8 mouse cellular contexts compared by ENCODE assay signal in genomic region chr3:88150061-88150998, GRCm38 (mm10). TPM values are rescaled to one million over a fixed set of nuclear protein-coding genes. Genes with fewer than 3 reads are reported as not detected.
A peak's percentile ranks its signal among the peaks of the same experiment; 100 is the strongest.
DNase-seq lines count a peak whose midpoint lies in the region; ATAC-seq lines count a peak whose summit lies in the region.

No protein-coding gene starts in this region.

- ATAC-seq in kidney, embryonic 16.5 days (ENCODE audit: low FRiP score, low TSS enrichment) = peak; percentile 29; the same call in 1 of the 2 replicates
- ATAC-seq in embryonic facial prominence, embryonic 12.5 days (ENCODE audit: insufficient number of reproducible peaks, insufficient read depth, low FRiP score, low TSS enrichment) = peak; percentile 49; the same call in 1 of the 2 replicates
- peak; percentile 69 for ATAC-seq in heart, embryonic 12.5 days (ENCODE audit: insufficient number of reproducible peaks, low FRiP score)
- ATAC-seq in megakaryocyte, adult 5-6 weeks (ENCODE audit: poor library complexity, severe bottlenecking) = 0 out of 2 replicates have a peak, but pooled peaks have one; percentile 1
- no peak for ATAC-seq in stomach, embryonic 14.5 days (ENCODE audit: insufficient number of reproducible peaks, insufficient read depth, low FRiP score, low read depth)

- H3K4me1 ChIP-seq in kidney, embryonic 16.5 days (ENCODE audit: insufficient read depth, low read length) = peaks cover 62% of the 10 kb centered on the region
- H3K4me1 ChIP-seq in embryonic facial prominence, embryonic 12.5 days = peaks cover 63% of the 10 kb centered on the region
- H3K4me1 ChIP-seq in heart, embryonic 12.5 days (replicated peaks) = peaks cover 89% of the 10 kb centered on the region
- peaks cover 56% of the 10 kb centered on the region for H3K4me1 ChIP-seq in stomach, embryonic 14.5 days (ENCODE audit: control insufficient read depth, insufficient read depth, low read length)

- H3K9ac ChIP-seq in kidney, embryonic 16.5 days (replicated peaks; ENCODE audit: low read length) = peak overlapping the region; percentile 53
- peak overlapping the region; percentile 7; the same call in 1 of the 2 replicates for H3K9ac ChIP-seq in embryonic facial prominence, embryonic 12.5 days
- H3K9ac ChIP-seq in heart, embryonic 12.5 days = peak overlapping the region; percentile 76
- no peak overlapping the region for H3K9ac ChIP-seq in stomach, embryonic 14.5 days (replicated peaks; ENCODE audit: low read depth, low read length)

- peak overlapping the region; percentile 70 for H3K27ac ChIP-seq in kidney, embryonic 16.5 days (ENCODE audit: low read length)
- H3K27ac ChIP-seq in embryonic facial prominence, embryonic 12.5 days = peak overlapping the region; percentile 77
- H3K27ac ChIP-seq in heart, embryonic 12.5 days (ENCODE audit: poor library complexity, severe bottlenecking) = peak overlapping the region; percentile 100
- H3K27ac ChIP-seq in stomach, embryonic 14.5 days (ENCODE audit: low read length) = peak overlapping the region; percentile 61

- no peaks in the 10 kb centered on the region for H3K9me3 ChIP-seq in kidney, embryonic 16.5 days (ENCODE audit: low read length)
- no peaks in the 10 kb centered on the region for H3K9me3 ChIP-seq in embryonic facial prominence, embryonic 12.5 days
- H3K9me3 ChIP-seq in heart, embryonic 12.5 days (replicated peaks) = no peaks in the 10 kb centered on the region
- no peaks in the 10 kb centered on the region for H3K9me3 ChIP-seq in stomach, embryonic 14.5 days (ENCODE audit: control insufficient read depth, low read depth, low read length)

- 21% methylated on average over 13 of the region's 14 CpGs for WGBS in kidney, embryonic 16.5 days
- 13% methylated on average over 14 of the region's 14 CpGs for WGBS in embryonic facial prominence, embryonic 12.5 days
- 8% methylated on average over 14 of the region's 14 CpGs for whole genome bisulfite sequencing in heart, embryonic 12.5 days
- WGBS in stomach, embryonic 14.5 days = 26% methylated on average over 13 of the region's 14 CpGs

- peak overlapping the region; percentile 2; the same call in 1 of the 2 replicates for H3K4me3 ChIP-seq in kidney, embryonic 16.5 days (ENCODE audit: low read length)
- H3K4me3 ChIP-seq in embryonic facial prominence, embryonic 12.5 days = 0 out of 2 replicates have a peak overlapping the region, but pooled peaks have one; percentile 4
- H3K4me3 ChIP-seq in heart, embryonic 12.5 days = peak overlapping the region; percentile 36
- H3K4me3 ChIP-seq in stomach, embryonic 14.5 days (ENCODE audit: low read depth, low read length) = no peak overlapping the region

- peak overlapping the region; percentile 38 for H3K4me2 ChIP-seq in kidney, embryonic 16.5 days (replicated peaks; ENCODE audit: low read depth, low read length)
- peak overlapping the region; percentile 27 for H3K4me2 ChIP-seq in embryonic facial prominence, embryonic 12.5 days (replicated peaks)
- H3K4me2 ChIP-seq in heart, embryonic 12.5 days = peak overlapping the region; percentile 73
- H3K4me2 ChIP-seq in stomach, embryonic 14.5 days (replicated peaks; ENCODE audit: low read depth, low read length) = peak overlapping the region; percentile 24

- H3K36me3 ChIP-seq in kidney, embryonic 16.5 days (ENCODE audit: insufficient read depth, low read length) = no peaks in the 10 kb centered on the region
- H3K36me3 ChIP-seq in embryonic facial prominence, embryonic 12.5 days = no peaks in the 10 kb centered on the region
- peaks cover 10% of the 10 kb centered on the region for H3K36me3 ChIP-seq in heart, embryonic 12.5 days
- H3K36me3 ChIP-seq in stomach, embryonic 14.5 days (ENCODE audit: control insufficient read depth, insufficient read depth, low read length) = no peaks in the 10 kb centered on the region

- no peak for DNase-seq in kidney, adult 11 months
- DNase-seq in layer of hippocampus, adult 9-11 months = peak; percentile 88
- DNase-seq in natural killer cell, adult 2 months (ENCODE audit: low spot score in 2 of 2) = no peak

- H3K27me3 ChIP-seq in kidney, embryonic 16.5 days (ENCODE audit: insufficient read depth, low read length) = no peaks in the 10 kb centered on the region
- H3K27me3 ChIP-seq in embryonic facial prominence, embryonic 12.5 days = no peaks in the 10 kb centered on the region
- no peaks in the 10 kb centered on the region for H3K27me3 ChIP-seq in heart, embryonic 12.5 days (replicated peaks)
- no peaks in the 10 kb centered on the region for H3K27me3 ChIP-seq in stomach, embryonic 14.5 days (ENCODE audit: control insufficient read depth, insufficient read depth, low read length)

RNA-seq across cellular contexts. Expression of gene Mef2d, which starts 8.2 kb away (rescaled TPM):
- polyA plus RNA-seq in kidney, embryonic 16.5 days (2015; fragmentation: Nextera tagmentation; extraction: Ambion mirVana) = 16.9 and 20.2 TPM in 2 replicates
- 16.9 and 17.7 TPM in 2 replicates for polyA plus RNA-seq in embryonic facial prominence, embryonic 12.5 days (2016; fragmentation: Nextera tagmentation; extraction: Ambion mirVana)
- 53.5 and 56.6 TPM in 2 replicates for polyA plus RNA-seq in heart, embryonic 12.5 days (2016; fragmentation: Nextera tagmentation; extraction: Ambion mirVana)
- 73.3 and 77.4 TPM in 2 replicates for total RNA-seq in megakaryocyte, adult 5-6 weeks (2015)
- total RNA-seq in megakaryocyte, adult 5-6 weeks (2017) = 29.2 and 42.0 TPM in 2 replicates
- polyA plus RNA-seq in stomach, embryonic 14.5 days (2014; fragmentation: Nextera tagmentation; extraction: Ambion mirVana) = 19.5 and 20.1 TPM in 2 replicates
